Comparison of ENCODE assay signal across 8 mouse cellular contexts in genomic region chr14:120868494-120868893, GRCm38 (mm10). TPM values are rescaled to one million over a fixed set of nuclear protein-coding genes. Genes with fewer than 3 reads are reported as not detected.
DNase-seq lines count a peak whose midpoint lies in the region; ATAC-seq and TF ChIP-seq lines count a peak whose summit lies in the region.

No protein-coding gene starts in this region.

- TF ChIP-seq POLR2A in kidney, adult 2 months (IDR thresholded peaks at IDR 0.05; ENCODE audit: low read depth, low read length) = no peak

- 58% methylated on average over 8 of the region's 8 CpGs for WGBS in kidney, adult 2 months
- WGBS in embryonic facial prominence, embryonic 15.5 days = 29% methylated on average over 8 of the region's 8 CpGs
- WGBS in intestine, embryonic 16.5 days = 50% methylated on average over 8 of the region's 8 CpGs
- WGBS in midbrain, embryonic 13.5 days = 71% methylated on average over 8 of the region's 8 CpGs

- ATAC-seq in embryonic facial prominence, embryonic 15.5 days (ENCODE audit: insufficient number of reproducible peaks, low FRiP score, low TSS enrichment, low read depth) = peak; percentile 65
- peak; percentile 52; the same call in 1 of the 2 replicates for ATAC-seq in intestine, embryonic 16.5 days
- ATAC-seq in midbrain, embryonic 13.5 days = no peak; the same call in 1 of the 2 replicates

- H3K27me3 ChIP-seq in kidney, adult 2 months (replicated peaks; ENCODE audit: control insufficient read depth, insufficient read depth, low read length) = no peaks in the 10 kb centered on the region
- H3K27me3 ChIP-seq in embryonic facial prominence, embryonic 15.5 days = no peaks in the 10 kb centered on the region
- no peaks in the 10 kb centered on the region for H3K27me3 ChIP-seq in intestine, embryonic 16.5 days (replicated peaks; ENCODE audit: control insufficient read depth, insufficient read depth, low read length)
- no peaks in the 10 kb centered on the region for H3K27me3 ChIP-seq in midbrain, embryonic 13.5 days

- H3K9me3 ChIP-seq in embryonic facial prominence, embryonic 15.5 days (replicated peaks) = no peaks in the 10 kb centered on the region
- H3K9me3 ChIP-seq in intestine, embryonic 16.5 days (ENCODE audit: control insufficient read depth, low read length) = 0 out of 2 replicates have a peak, but pooled peaks cover 3% of the 10 kb centered on the region
- H3K9me3 ChIP-seq in midbrain, embryonic 13.5 days = no peaks in the 10 kb centered on the region

- H3K4me1 ChIP-seq in kidney, adult 2 months (ENCODE audit: control insufficient read depth, insufficient read depth, low read length) = no peaks in the 10 kb centered on the region
- H3K4me1 ChIP-seq in embryonic facial prominence, embryonic 15.5 days = peaks cover 9% of the 10 kb centered on the region
- no peaks in the 10 kb centered on the region for H3K4me1 ChIP-seq in intestine, embryonic 16.5 days (ENCODE audit: control insufficient read depth, insufficient read depth, low read length)
- H3K4me1 ChIP-seq in midbrain, embryonic 13.5 days (replicated peaks) = no peaks in the 10 kb centered on the region

- no peak overlapping the region for H3K9ac ChIP-seq in embryonic facial prominence, embryonic 15.5 days
- H3K9ac ChIP-seq in intestine, embryonic 16.5 days (ENCODE audit: low read depth, low read length) = no peak overlapping the region
- H3K9ac ChIP-seq in midbrain, embryonic 13.5 days (replicated peaks) = no peak overlapping the region

- H3K4me2 ChIP-seq in embryonic facial prominence, embryonic 15.5 days (replicated peaks) = no peak overlapping the region
- no peak overlapping the region for H3K4me2 ChIP-seq in intestine, embryonic 16.5 days (ENCODE audit: low read depth, low read length)
- H3K4me2 ChIP-seq in midbrain, embryonic 13.5 days (replicated peaks) = no peak overlapping the region

- no peak overlapping the region for H3K4me3 ChIP-seq in kidney, adult 2 months (ENCODE audit: insufficient read depth, low read depth, low read length)
- H3K4me3 ChIP-seq in embryonic facial prominence, embryonic 15.5 days (replicated peaks) = no peak overlapping the region
- no peak overlapping the region for H3K4me3 ChIP-seq in intestine, embryonic 16.5 days (ENCODE audit: low read length)
- H3K4me3 ChIP-seq in left cerebral cortex, adult 2 months = no peak overlapping the region
- H3K4me3 ChIP-seq in midbrain, embryonic 13.5 days (replicated peaks) = no peak overlapping the region

- no peak overlapping the region for H3K27ac ChIP-seq in kidney, adult 2 months (ENCODE audit: insufficient read depth, low read depth, low read length)
- peak overlapping the region; percentile 48 for H3K27ac ChIP-seq in embryonic facial prominence, embryonic 15.5 days (replicated peaks)
- no peak overlapping the region for H3K27ac ChIP-seq in intestine, embryonic 16.5 days (ENCODE audit: low read length)
- no peak overlapping the region for H3K27ac ChIP-seq in left cerebral cortex, adult 2 months
- no peak overlapping the region for H3K27ac ChIP-seq in midbrain, embryonic 13.5 days

- DNase-seq in kidney, adult 2 months = peak; percentile 10
- no peak for DNase-seq in kidney, adult 8-10 months
- peak; percentile 88 for DNase-seq in NIH3T3 (ENCODE audit: low read depth)
- DNase-seq in left cerebral cortex, adult 2 months (ENCODE audit: extremely low spot score in 1 of 2, low spot score in 2 of 2) = no peak
- no peak for DNase-seq in layer of hippocampus, adult 9-10 months (ENCODE audit: low spot score)

- H3K36me3 ChIP-seq in kidney, adult 2 months (ENCODE audit: control insufficient read depth, insufficient read depth, low read length) = no peaks in the 10 kb centered on the region
- H3K36me3 ChIP-seq in embryonic facial prominence, embryonic 15.5 days = no peaks in the 10 kb centered on the region
- H3K36me3 ChIP-seq in intestine, embryonic 16.5 days (ENCODE audit: control insufficient read depth, insufficient read depth, low read length) = no peaks in the 10 kb centered on the region
- H3K36me3 ChIP-seq in midbrain, embryonic 13.5 days = no peaks in the 10 kb centered on the region

- intact Hi-C loops in left cerebral cortex, adult 2 months (cut with DNase I) = no loop called here

- no peak for TF ChIP-seq CTCF in kidney, adult 2 months (conservative IDR thresholded peaks at IDR 0.05; ENCODE audit: insufficient read depth, insufficient read length, low read depth, low read length)
- TF ChIP-seq CTCF in left cerebral cortex, adult 2 months (IDR thresholded peaks at IDR 0.05) = no peak

RNA-seq across cellular contexts. Expression of gene Ipo5, which starts 42.5 kb away (rescaled TPM):
- polyA plus RNA-seq in kidney, adult 2 months (2012; rRNA removed) = 18.1 and 20.5 TPM in 2 replicates
- polyA plus RNA-seq in embryonic facial prominence, embryonic 15.5 days (2015; fragmentation: Nextera tagmentation; extraction: Ambion mirVana) = 70.7 and 73.8 TPM in 2 replicates
- 63.5 and 67.7 TPM in 2 replicates for polyA plus RNA-seq in intestine, embryonic 16.5 days (2015; fragmentation: Nextera tagmentation; extraction: Ambion mirVana)
- 100 to 1,000 TPM; 103 to 112 TPM for total RNA-seq in left cerebral cortex, adult 2 months (2021)
- 69.8 and 70.2 TPM in 2 replicates for polyA plus RNA-seq in midbrain, embryonic 13.5 days (2015; fragmentation: Nextera tagmentation; extraction: Ambion mirVana)

Comparison
In these comparisons a context has a peak if more than half of its experiments do, and no peak if none do; other contexts are left out.
1. DNase-seq: peak in kidney, adult 2 months (single experiment) and NIH3T3 (single experiment); none in kidney, adult 8-10 months (0 of 2), left cerebral cortex, adult 2 months (0 of 2) and layer of hippocampus, adult 9-10 months (single experiment).